Mouse (Mus musculus): Measurements from ENCODE around the gene Abca8b. TPM values are rescaled to one million over a fixed set of nuclear protein-coding genes. Genes with fewer than 3 reads are reported as not detected.
"Not testable (repeated sequence)": the region's sequence is repeated elsewhere in the genome, so short reads cannot be mapped to it uniquely, and the experiment has no call there.

The Abca8b gene
- polyA plus RNA-seq, 1 experiment from 2014 or later: 3.2 TPM

- Histone ChIP-seq H3K27ac (no peak overlapping the region), H3K4me3 (replicated peaks) (no peak overlapping the region), H3K9me3 (replicated peaks) (no peaks in the 10 kb centered on the region), H3K4me2 (no peak overlapping the region), H3K27me3 (no peaks in the 10 kb centered on the region), H3K4me1 (replicated peaks) (no peaks in the 10 kb centered on the region), H3K9ac (no peak overlapping the region), H3K36me3 (peaks cover 14% of the 10 kb centered on the region)
- WGBS (ENCODE audit: insufficient replicate concordance): 56% methylated on average over 4 of the region's 4 CpGs
- DNase-seq: no peak
- ATAC-seq (ENCODE audit: low read depth): no peak
Measured at GRCm38 (mm10) chr11:109970521-109970920, 25.1 kb downstream of the Abca8b start.

DNA sequence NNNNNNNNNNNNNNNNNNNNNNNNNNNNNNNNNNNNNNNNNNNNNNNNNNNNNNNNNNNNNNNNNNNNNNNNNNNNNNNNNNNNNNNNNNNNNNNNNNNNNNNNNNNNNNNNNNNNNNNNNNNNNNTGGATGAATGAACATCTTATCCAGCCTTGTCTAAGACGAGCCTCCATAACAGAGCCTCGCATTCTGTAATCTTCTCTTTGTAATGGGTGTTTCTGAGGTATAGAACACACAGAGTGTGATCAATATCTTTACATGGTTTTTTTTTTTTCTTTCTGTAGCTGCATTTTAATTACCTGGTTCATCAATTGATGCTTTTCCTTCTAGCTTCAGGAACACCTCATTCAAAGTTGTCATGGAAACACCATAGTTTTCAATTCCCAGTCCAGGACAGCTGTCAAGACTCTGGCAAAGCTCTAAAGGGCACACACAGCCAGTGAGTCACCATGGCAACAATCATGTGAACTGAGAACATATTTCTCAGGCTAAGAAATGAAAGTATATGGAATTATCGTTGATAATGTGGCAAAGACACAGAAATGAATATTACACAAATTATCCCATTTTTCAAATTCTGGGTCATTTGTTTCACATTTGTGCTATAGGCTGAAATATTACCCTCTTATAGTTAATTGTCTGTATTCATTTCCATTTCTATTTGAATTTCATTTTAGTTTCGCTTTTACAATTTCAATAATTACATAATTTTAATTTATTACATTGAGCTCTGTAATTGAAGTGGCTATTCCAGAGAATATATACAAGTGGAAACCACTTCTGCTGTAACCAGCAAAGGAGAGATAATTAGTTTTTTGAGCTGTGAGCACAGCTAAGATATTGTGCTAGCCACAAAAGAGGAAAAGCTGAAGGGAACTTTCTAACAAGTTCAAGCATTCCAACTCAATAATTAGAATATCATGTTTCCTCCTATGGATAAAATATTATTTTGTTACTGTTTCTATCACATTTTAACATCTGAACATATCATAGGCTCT is 33.9 kb downstream of the Abca8b start:
- H3K27ac ChIP-seq: no peak overlapping the region
- no peak for DNase-seq
- no peaks in the 10 kb centered on the region for H3K4me1 ChIP-seq (replicated peaks)
- no peak overlapping the region for H3K4me2 ChIP-seq
- no peaks in the 10 kb centered on the region for H3K9me3 ChIP-seq (replicated peaks)
- no peaks in the 10 kb centered on the region for H3K27me3 ChIP-seq
- no peak overlapping the region for H3K9ac ChIP-seq
- 67% methylated on average over 4 of the region's 4 CpGs for WGBS (ENCODE audit: insufficient replicate concordance)
- no peaks in the 10 kb centered on the region; the same call in 1 of the 2 replicates for H3K36me3 ChIP-seq
- ATAC-seq (ENCODE audit: low read depth): no peak
- no peak overlapping the region for H3K4me3 ChIP-seq (replicated peaks)

GRCm38 (mm10) chr11:109955185-109955584 is 40.5 kb downstream of the Abca8b start:
- H3K4me1 ChIP-seq (replicated peaks): no peaks in the 10 kb centered on the region
- H3K9me3 ChIP-seq (replicated peaks): no peaks in the 10 kb centered on the region
- peaks cover 14% of the 10 kb centered on the region; the same call in 1 of the 2 replicates for H3K36me3 ChIP-seq
- H3K4me3 ChIP-seq (replicated peaks): no peak overlapping the region
- DNase-seq: no peak
- H3K4me2 ChIP-seq: no peak overlapping the region
- no peak overlapping the region for H3K9ac ChIP-seq
- WGBS (ENCODE audit: insufficient replicate concordance): 80% methylated on average over 1 of the region's 1 CpGs
- no peak for ATAC-seq (ENCODE audit: low read depth)
- no peaks in the 10 kb centered on the region for H3K27me3 ChIP-seq
- H3K27ac ChIP-seq: no peak overlapping the region

DNA sequence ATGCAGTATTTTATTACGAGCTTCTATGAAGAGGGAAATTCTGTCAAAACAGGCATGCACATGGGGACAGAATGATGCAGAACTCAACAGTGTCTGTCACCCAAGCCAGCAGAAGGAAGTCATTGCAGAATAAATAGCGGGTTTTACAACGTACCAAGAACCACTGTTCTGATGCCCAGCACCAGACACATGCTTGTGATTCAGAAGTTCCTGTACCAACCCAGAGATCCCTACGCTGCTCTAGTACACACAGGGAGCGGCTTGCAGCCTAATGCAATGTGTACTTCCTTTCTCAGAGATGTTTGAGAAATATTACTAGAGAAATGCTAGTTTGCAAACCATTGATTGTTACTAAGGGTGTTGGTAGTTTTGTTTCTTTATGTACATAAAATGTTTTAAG is 58.7 kb downstream of the Abca8b start:
- Histone ChIP-seq H3K4me3 (replicated peaks) (no peak overlapping the region), H3K27ac (no peak overlapping the region), H3K36me3 (0 out of 2 replicates have a peak, but pooled peaks cover 9% of the 10 kb centered on the region), H3K9me3 (replicated peaks) (no peaks in the 10 kb centered on the region), H3K27me3 (no peaks in the 10 kb centered on the region), H3K9ac (no peak overlapping the region), H3K4me1 (replicated peaks) (no peaks in the 10 kb centered on the region), H3K4me2 (no peak overlapping the region)
- DNase-seq (no peak), ATAC-seq (ENCODE audit: low read depth) (no peak)
- WGBS (ENCODE audit: insufficient replicate concordance): 52% methylated on average over 5 of the region's 5 CpGs

DNA sequence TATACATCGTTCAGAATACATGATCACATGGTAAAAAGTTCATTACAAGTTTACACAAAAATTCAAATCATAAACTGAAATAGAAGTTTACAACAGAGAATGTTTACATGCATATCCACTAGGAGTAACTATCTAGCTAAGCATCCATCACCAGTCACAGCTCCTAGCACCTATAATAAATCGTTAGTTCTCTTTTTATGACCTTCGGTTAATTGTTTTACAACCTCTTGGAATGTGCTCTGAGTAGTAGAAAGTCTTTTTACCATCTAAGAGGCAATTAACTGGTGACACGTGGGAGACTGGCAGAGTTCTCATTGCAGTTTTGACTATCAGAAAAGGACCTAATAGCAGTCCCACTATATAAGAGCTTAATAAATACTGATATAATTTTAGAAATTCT is 62.4 kb downstream of the Abca8b start:
- ATAC-seq (ENCODE audit: low read depth); H3K9me3 ChIP-seq (replicated peaks); H3K36me3 ChIP-seq; H3K4me2 ChIP-seq; DNase-seq; H3K27ac ChIP-seq; H3K4me3 ChIP-seq (replicated peaks); H3K4me1 ChIP-seq (replicated peaks); H3K27me3 ChIP-seq; H3K9ac ChIP-seq: not testable (repeated sequence)
- WGBS (ENCODE audit: insufficient replicate concordance): 41% methylated on average over 4 of the region's 4 CpGs

- Histone ChIP-seq H3K27me3 (no peaks in the 10 kb centered on the region), H3K9me3 (replicated peaks) (no peaks in the 10 kb centered on the region), H3K4me3 (replicated peaks) (no peak overlapping the region), H3K27ac (no peak overlapping the region), H3K36me3 (no peaks in the 10 kb centered on the region), H3K4me1 (replicated peaks) (no peaks in the 10 kb centered on the region), H3K9ac (no peak overlapping the region), H3K4me2 (no peak overlapping the region)
- DNase-seq: no peak
- WGBS (ENCODE audit: insufficient replicate concordance): 63% methylated on average over 2 of the region's 2 CpGs
- no peak for ATAC-seq (ENCODE audit: low read depth)
Measured at GRCm38 (mm10) chr11:109928489-109928888, 67.2 kb downstream of the Abca8b start.

- ATAC-seq (ENCODE audit: low read depth): no peak
Measured at GRCm38 (mm10) chr11:109926718-109927680, 68.6 kb downstream of the Abca8b start.

DNA sequence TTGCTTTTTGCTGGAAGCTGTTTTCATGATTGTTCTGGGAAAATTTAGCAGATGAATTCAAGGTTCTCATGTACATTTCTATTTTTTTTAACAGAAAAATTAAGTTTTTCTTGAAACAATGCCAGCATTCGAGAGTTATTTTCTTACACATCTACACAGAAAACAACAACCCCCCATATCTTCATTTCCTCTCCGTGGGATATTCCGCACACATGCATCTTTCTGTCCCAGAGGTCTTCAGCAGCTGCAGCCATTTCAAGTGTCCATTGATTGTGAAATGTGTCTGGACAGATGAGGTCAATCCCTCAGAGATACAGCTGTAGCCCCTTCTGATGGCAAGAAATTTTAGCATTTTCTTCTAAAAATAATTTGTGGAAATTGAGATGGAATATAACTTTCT is 73.4 kb downstream of the Abca8b start:
- no peaks in the 10 kb centered on the region for H3K4me1 ChIP-seq (replicated peaks)
- H3K9me3 ChIP-seq (replicated peaks): no peaks in the 10 kb centered on the region
- H3K9ac ChIP-seq: no peak overlapping the region
- DNase-seq: no peak
- no peak overlapping the region for H3K27ac ChIP-seq
- no peak for ATAC-seq (ENCODE audit: low read depth)
- no peaks in the 10 kb centered on the region for H3K27me3 ChIP-seq
- H3K4me3 ChIP-seq (replicated peaks): no peak overlapping the region
- WGBS (ENCODE audit: insufficient replicate concordance): 63% methylated on average over 3 of the region's 3 CpGs
- H3K36me3 ChIP-seq: no peaks in the 10 kb centered on the region
- H3K4me2 ChIP-seq: no peak overlapping the region

More at GRCm38 (mm10) chr11:109926718-109927680, 68.6 kb downstream of the Abca8b start:
- Histone ChIP-seq H3K4me1 (replicated peaks) (no peaks in the 10 kb centered on the region), H3K27ac (no peak overlapping the region), H3K9me3 (replicated peaks) (no peaks in the 10 kb centered on the region), H3K4me3 (replicated peaks) (no peak overlapping the region), H3K36me3 (no peaks in the 10 kb centered on the region), H3K4me2 (no peak overlapping the region), H3K9ac (no peak overlapping the region), H3K27me3 (no peaks in the 10 kb centered on the region)
- DNase-seq: no peak
- WGBS (ENCODE audit: insufficient replicate concordance): 36% methylated on average over 7 of the region's 7 CpGs

- ATAC-seq (ENCODE audit: low read depth): no peak
Measured at GRCm38 (mm10) chr11:109919480-109919879, 76.2 kb downstream of the Abca8b start.

GRCm38 (mm10) chr11:109916654-109917053 is 79.0 kb downstream of the Abca8b start:
- Histone ChIP-seq H3K4me2 (no peak overlapping the region), H3K27me3 (no peaks in the 10 kb centered on the region), H3K9me3 (replicated peaks) (no peaks in the 10 kb centered on the region), H3K4me1 (replicated peaks) (no peaks in the 10 kb centered on the region), H3K36me3 (no peaks in the 10 kb centered on the region), H3K9ac (no peak overlapping the region), H3K27ac (no peak overlapping the region), H3K4me3 (replicated peaks) (no peak overlapping the region)
- WGBS (ENCODE audit: insufficient replicate concordance): 74% methylated on average over 10 of the region's 10 CpGs
- no peak for DNase-seq
- no peak for ATAC-seq (ENCODE audit: low read depth)

More at GRCm38 (mm10) chr11:109919480-109919879, 76.2 kb downstream of the Abca8b start:
- no peak for DNase-seq
- Histone ChIP-seq H3K4me1 (replicated peaks) (no peaks in the 10 kb centered on the region), H3K36me3 (no peaks in the 10 kb centered on the region), H3K27ac (no peak overlapping the region), H3K4me3 (replicated peaks) (no peak overlapping the region), H3K9ac (no peak overlapping the region), H3K27me3 (no peaks in the 10 kb centered on the region), H3K9me3 (replicated peaks) (no peaks in the 10 kb centered on the region), H3K4me2 (no peak overlapping the region)
- 51% methylated on average over 2 of the region's 2 CpGs for WGBS (ENCODE audit: insufficient replicate concordance)

GRCm38 (mm10) chr11:109913156-109913555 is 82.5 kb downstream of the Abca8b start:
- H3K4me1 ChIP-seq (replicated peaks); H3K4me2 ChIP-seq; H3K9me3 ChIP-seq (replicated peaks); ATAC-seq (ENCODE audit: low read depth); H3K9ac ChIP-seq; H3K27me3 ChIP-seq; H3K4me3 ChIP-seq (replicated peaks); H3K27ac ChIP-seq; DNase-seq; H3K36me3 ChIP-seq: not testable (repeated sequence)
- 67% methylated on average over 8 of the region's 8 CpGs for WGBS (ENCODE audit: insufficient replicate concordance)

Measured in liver, embryonic 13.5 days (tissue).